Mouse (Mus musculus) C2C12 (cell line): ENCODE measurements around the gene Gga2.

Experiments
- CEBPB ChIP-seq: IDR thresholded peaks from one replicate; pipeline ENCODE4 v1.6.1; 2011; ENCODE audit warnings: low read depth, mild to moderate bottlenecking, control low read depth, moderate library complexity
- CTCF ChIP-seq: IDR thresholded peaks from one replicate; pipeline ENCODE4 v1.5.1; 2011; ENCODE audit not compliant: control insufficient read depth, insufficient read depth, insufficient read length
- FOSL1 ChIP-seq: IDR thresholded peaks from one replicate; pipeline ENCODE4 v1.8.0; 2011; ENCODE audit warnings: mild to moderate bottlenecking, low read length; ENCODE audit not compliant: poor library complexity, insufficient read depth, severe bottlenecking
- MYOD1 ChIP-seq: IDR thresholded peaks from one replicate; pipeline ENCODE4 v1.6.1; 2011; ENCODE audit warnings: low read depth; ENCODE audit not compliant: control insufficient read depth, insufficient read length
- MYOG ChIP-seq: IDR thresholded peaks from one replicate; pipeline ENCODE4 v1.6.1; 2011; ENCODE audit not compliant: control insufficient read depth, insufficient read length; ENCODE audit errors: extremely low read depth
- USF1 ChIP-seq: IDR thresholded peaks from one replicate; pipeline ENCODE4 v1.6.1; 2011; ENCODE audit warnings: low read depth, mild to moderate bottlenecking, control low read depth, moderate library complexity

DNA sequence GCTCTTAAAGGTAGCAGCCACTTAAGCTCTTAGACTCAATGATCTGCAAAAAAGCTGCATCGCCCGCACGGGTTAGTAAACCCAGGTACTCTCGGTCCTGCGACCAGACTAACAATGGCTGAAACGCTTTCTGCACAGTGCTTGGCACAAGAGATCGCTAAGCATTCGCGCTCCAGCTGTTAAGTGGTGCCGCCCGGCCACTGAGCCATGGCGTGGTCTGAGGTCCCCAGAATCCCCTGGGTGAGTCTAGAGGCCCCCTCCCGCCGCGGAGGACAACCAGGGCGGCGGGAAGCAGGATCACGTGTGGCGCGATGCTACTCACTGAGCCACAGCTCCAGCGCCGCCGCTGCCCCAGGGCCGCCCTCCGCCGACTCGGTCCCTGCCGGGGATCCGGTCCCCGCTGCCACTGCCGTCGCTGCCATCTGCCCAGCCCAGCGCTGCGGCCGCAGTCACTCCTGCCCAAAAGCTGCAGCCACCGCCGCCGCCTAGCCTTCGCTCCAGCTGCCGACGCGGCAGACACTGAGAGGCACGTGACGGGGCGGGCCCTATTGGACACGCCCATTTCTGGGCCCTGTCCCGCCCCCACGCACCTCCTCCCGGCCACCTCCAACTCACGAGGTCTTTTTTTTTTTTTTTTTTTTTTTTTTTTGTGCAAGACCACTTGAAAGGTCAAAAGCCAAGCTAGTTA, at the start of gene Gga2:
- no peak for TF ChIP-seq CTCF
- no peak for TF ChIP-seq MYOD1
- TF ChIP-seq USF1: peak; percentile 92
- no peak for TF ChIP-seq CEBPB
- TF ChIP-seq MYOG: no peak
- TF ChIP-seq FOSL1: no peak
